In the genomic region with DNA sequence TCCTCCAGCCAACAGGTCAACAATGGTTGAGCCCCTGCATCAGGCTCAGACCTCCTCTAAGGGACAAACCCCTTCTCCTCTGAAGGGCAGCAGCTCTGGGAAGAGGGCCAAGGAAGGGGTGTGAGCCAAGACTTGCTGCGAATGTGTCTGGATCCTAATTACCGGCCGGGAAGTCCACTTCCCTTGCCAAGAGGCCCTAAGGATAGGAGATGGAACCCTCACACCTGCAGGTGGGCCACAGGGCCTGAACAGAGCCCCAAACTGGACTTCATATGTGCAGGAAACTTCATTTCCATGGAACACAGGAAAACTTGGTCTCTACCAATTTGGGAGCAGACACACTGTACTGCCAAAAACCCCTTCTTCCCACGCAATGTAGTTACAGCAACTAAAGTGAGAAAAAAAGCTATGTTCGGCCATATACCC, we compare ENCODE assay signal across 10 mouse cellular contexts. TPM values are rescaled to one million over a fixed set of nuclear protein-coding genes. Genes with fewer than 3 reads are reported as not detected.
DNase-seq lines count a peak whose midpoint lies in the region; ATAC-seq and TF ChIP-seq lines count a peak whose summit lies in the region.
"Had no signal": no experiment of that assay in that cellular context is flagged by ENCODE, and none has a peak within 500 bp of the region (broad histone marks: within the 10 kb centered on the region; RNA-seq: fewer than 3 reads in every experiment).

No protein-coding gene starts in this region.

- H3K9me3 ChIP-seq in hindbrain, embryonic 15.5 days, result no peaks in the 10 kb centered on the region
- no peaks in the 10 kb centered on the region for H3K9me3 ChIP-seq in hindbrain, embryonic 10.5 days
- no peaks in the 10 kb centered on the region for H3K9me3 ChIP-seq in stomach, postnatal 0 days (ENCODE audit: control insufficient read depth, low read length)
- H3K9me3 ChIP-seq: embryonic facial prominence, embryonic 12.5 days; G1E had no signal

- no peak overlapping the region for H3K4me3 ChIP-seq in hindbrain, embryonic 15.5 days
- H3K4me3 ChIP-seq in hindbrain, embryonic 10.5 days, result no peak overlapping the region
- no peak overlapping the region for H3K4me3 ChIP-seq in stomach, postnatal 0 days (ENCODE audit: low read depth, low read length)
- H3K4me3 ChIP-seq: embryonic facial prominence, embryonic 12.5 days had no signal

- intact Hi-C loops in left cerebral cortex, postnatal 10 days (cut with DNase I), result no loop called here

- no peaks in the 10 kb centered on the region for H3K36me3 ChIP-seq in hindbrain, embryonic 15.5 days
- H3K36me3 ChIP-seq in hindbrain, embryonic 10.5 days, result no peaks in the 10 kb centered on the region
- H3K36me3 ChIP-seq in stomach, postnatal 0 days (ENCODE audit: control insufficient read depth, insufficient read depth, low read length), result no peaks in the 10 kb centered on the region
- H3K36me3 ChIP-seq: embryonic facial prominence, embryonic 12.5 days; G1E had no signal

- ATAC-seq in hindbrain, embryonic 15.5 days (ENCODE audit: low FRiP score, low read depth), result peak; percentile 42; the same call in 1 of the 2 replicates
- peak; percentile 42; the same call in 1 of the 2 replicates for ATAC-seq in stomach, postnatal 0 days (ENCODE audit: low FRiP score, low TSS enrichment)

- TF ChIP-seq CTCF in stomach, postnatal 0 days (IDR thresholded peaks at IDR 0.05; ENCODE audit: low read depth), result no peak

- no peaks in the 10 kb centered on the region for H3K4me1 ChIP-seq in hindbrain, embryonic 15.5 days (replicated peaks)
- H3K4me1 ChIP-seq in hindbrain, embryonic 10.5 days (replicated peaks), result peaks cover 4% of the 10 kb centered on the region
- no peaks in the 10 kb centered on the region for H3K4me1 ChIP-seq in stomach, postnatal 0 days (replicated peaks; ENCODE audit: control insufficient read depth, insufficient read depth)
- H3K4me1 ChIP-seq: embryonic facial prominence, embryonic 12.5 days had no signal

- H3K4me2 ChIP-seq in hindbrain, embryonic 15.5 days, result no peak overlapping the region
- H3K4me2 ChIP-seq in stomach, postnatal 0 days (replicated peaks; ENCODE audit: low read depth), result no peak overlapping the region
- H3K4me2 ChIP-seq: embryonic facial prominence, embryonic 12.5 days had no signal

- no peak for TF ChIP-seq EP300 in stomach, postnatal 0 days (optimal IDR thresholded peaks at IDR 0.05)

- H3K27ac ChIP-seq in hindbrain, embryonic 15.5 days (replicated peaks), result no peak overlapping the region
- H3K27ac ChIP-seq in hindbrain, embryonic 10.5 days, result no peak overlapping the region
- no peak overlapping the region for H3K27ac ChIP-seq in stomach, postnatal 0 days (replicated peaks)
- H3K27ac ChIP-seq: embryonic facial prominence, embryonic 12.5 days had no signal

- H3K27me3 ChIP-seq in hindbrain, embryonic 15.5 days, result no peaks in the 10 kb centered on the region
- no peaks in the 10 kb centered on the region for H3K27me3 ChIP-seq in hindbrain, embryonic 10.5 days (ENCODE audit: insufficient read depth, poor library complexity, severe bottlenecking)
- H3K27me3 ChIP-seq in stomach, postnatal 0 days (ENCODE audit: control insufficient read depth, insufficient read depth, low read length), result no peaks in the 10 kb centered on the region
- H3K27me3 ChIP-seq: embryonic facial prominence, embryonic 12.5 days had no signal

- WGBS in hindbrain, embryonic 15.5 days, result 57% methylated on average over 5 of the region's 5 CpGs
- 88% methylated on average over 5 of the region's 5 CpGs for WGBS in hindbrain, embryonic 10.5 days
- 49% methylated on average over 5 of the region's 5 CpGs for WGBS in stomach, postnatal 0 days

- no peak for DNase-seq in hindbrain, embryonic 10.5 days (ENCODE audit: low spot score)
- peak; percentile 29 to 39 for DNase-seq in cerebellum, adult 18-20 months
- DNase-seq in heart, adult 8-10 months (ENCODE audit: low spot score), result peak; percentile 67
- peak; percentile 37 to 66 for DNase-seq in left cerebral cortex, postnatal 10 days (ENCODE audit: extremely low spot score in 1 of 2, low spot score in 2 of 2)
- DNase-seq in stomach, postnatal 0 days (ENCODE audit: low spot score), result no peak
- DNase-seq in urinary bladder, postnatal 14 days (ENCODE audit: low spot score), result no peak
- DNase-seq in thymus, postnatal 36 days, result no peak

- no peak overlapping the region for H3K9ac ChIP-seq in hindbrain, embryonic 15.5 days
- H3K9ac ChIP-seq in stomach, postnatal 0 days (ENCODE audit: low read length), result no peak overlapping the region
- H3K9ac ChIP-seq: embryonic facial prominence, embryonic 12.5 days had no signal

RNA-seq across cellular contexts. Expression of gene Spns3, which starts 27.7 kb away (rescaled TPM):
- 0.08 and 0.18 TPM in 2 replicates for polyA plus RNA-seq in hindbrain, embryonic 15.5 days (2015; fragmentation: Nextera tagmentation; extraction: Ambion mirVana)
- 0.09 and 0.16 TPM in 2 replicates for polyA plus RNA-seq in hindbrain, embryonic 10.5 days (2016; fragmentation: Nextera tagmentation; extraction: Ambion mirVana)
- total RNA-seq in heart, adult 8-10 months (2022), result under 1 TPM in 1 of 4 experiments, not detected in 3; 0.14 TPM
- under 1 TPM in 1 of 2 experiments, not detected in 1; 0.11 TPM for total RNA-seq in left cerebral cortex, postnatal 10 days (2021)
- 0.75 and 1.0 TPM in 2 replicates for polyA plus RNA-seq in stomach, postnatal 0 days (2015; fragmentation: Nextera tagmentation; extraction: Ambion mirVana)
- polyA plus RNA-seq: embryonic facial prominence, embryonic 12.5 days; G1E had no signal

RNA-seq across cellular contexts. Expression of gene Spns2, which starts 32.9 kb away (rescaled TPM):
- polyA plus RNA-seq in hindbrain, embryonic 15.5 days (2015; fragmentation: Nextera tagmentation; extraction: Ambion mirVana), result 9.7 and 11.4 TPM in 2 replicates
- polyA plus RNA-seq in hindbrain, embryonic 10.5 days (2016; fragmentation: Nextera tagmentation; extraction: Ambion mirVana), result 4.0 and 5.5 TPM in 2 replicates
- 10 to 100 TPM in 1 of 4 experiments, 1 to 10 TPM in 3; 7.4 to 10.2 (median 7.9) TPM for total RNA-seq in heart, adult 8-10 months (2022)
- 10 to 100 TPM; 30.8 to 37.4 TPM for total RNA-seq in left cerebral cortex, postnatal 10 days (2021)
- polyA plus RNA-seq in stomach, postnatal 0 days (2015; fragmentation: Nextera tagmentation; extraction: Ambion mirVana), result 23.6 and 29.6 TPM in 2 replicates

Comparison
In these comparisons a context has a peak if more than half of its experiments do, and no peak if none do; other contexts are left out.
1. DNase-seq: peak in cerebellum, adult 18-20 months (2 of 2), heart, adult 8-10 months (single experiment) and left cerebral cortex, postnatal 10 days (2 of 2); none in hindbrain, embryonic 10.5 days (single experiment), stomach, postnatal 0 days (single experiment), urinary bladder, postnatal 14 days (single experiment) and thymus, postnatal 36 days (0 of 2).